Mouse (Mus musculus) testis, adult 2 months (tissue): ENCODE data around the gene Amacr.

ENCODE experiments used
- CTCF ChIP-seq: fragments of 200-500 bp; IDR thresholded peaks from 2 replicates; pipeline ENCODE4 v1.5.1; 2012; ENCODE audit warnings: low read depth, mild to moderate bottlenecking, inconsistent platforms, low read length, moderate library complexity; ENCODE audit not compliant: control insufficient read depth, insufficient read depth, insufficient replicate concordance
- POLR2A ChIP-seq: fragments of 200-500 bp; IDR thresholded peaks from 2 replicates; pipeline ENCODE4 v1.6.1; 2012; ENCODE audit warnings: low read depth, mild to moderate bottlenecking, inconsistent platforms, low read length, moderate library complexity; ENCODE audit not compliant: control insufficient read depth

GRCm38 (mm10) chr15:10959277-10960026 lies 22.1 kb upstream of the Amacr start:
- TF ChIP-seq CTCF (no peak), POLR2A (no peak)
